Mouse (Mus musculus) activated CD4-positive, CD25-positive, alpha-beta regulatory T cell, adult 9 weeks (primary cell): ENCODE results near the gene Hsfy2. TPM values are rescaled to one million over a fixed set of nuclear protein-coding genes. Genes with fewer than 3 reads are reported as not detected.

ENCODE experiments used
- polyA plus RNA-seq: library from polyadenylated mRNA; unstranded; fragments of 100-300 nt; shearing (Covaris generic); gene quantifications from one replicate; pipeline ENCODE4 v1.2.1, GENCODE M21; 2017

Gene Hsfy2
- not detected for polyA plus RNA-seq

GRCm38 (mm10) chr1:56637335-56637734 lies at the start of gene Hsfy2:
TSS of gene Hsfy2 (minus strand) at chr1:56637435.

